Mouse (Mus musculus) mouse trophoblast stem cell (cell line): ENCODE measurements around the gene Cpne4.

Experiments used
- in situ Hi-C, 2 experiments: fragments of 300-500 bp; cut with MseI, MboI; formaldehyde crosslinking; loops; 2 replicates in 1 of 2; 3 replicates in 1 of 2; pipeline ENCODE4 v1.15.1; 2025

Gene Cpne4

GRCm38 (mm10) chr9:104676665-104677064, 129.6 kb downstream of the Cpne4 start:
- in situ Hi-C loops, result no loop called here

- in situ Hi-C loops, result no loop called here
Measured at GRCm38 (mm10) chr9:104678571-104678970, 131.5 kb downstream of the Cpne4 start.

- in situ Hi-C loops, result no loop called here
Measured at GRCm38 (mm10) chr9:104687051-104687450, 140.0 kb downstream of the Cpne4 start.

GRCm38 (mm10) chr9:104693145-104693544, 146.1 kb downstream of the Cpne4 start:
- in situ Hi-C loops, result no loop called here

GRCm38 (mm10) chr9:104710831-104711230, 163.7 kb downstream of the Cpne4 start:
- in situ Hi-C loops, result no loop called here

- in situ Hi-C loops, result no loop called here
Measured at GRCm38 (mm10) chr9:104725311-104725710, 178.2 kb downstream of the Cpne4 start.

GRCm38 (mm10) chr9:104742661-104743380, 195.7 kb downstream of the Cpne4 start:
- in situ Hi-C loops, result no loop called here

GRCm38 (mm10) chr9:104755519-104755918, 208.4 kb downstream of the Cpne4 start:
- in situ Hi-C loops, result no loop called here

GRCm38 (mm10) chr9:104760031-104760430, 212.9 kb downstream of the Cpne4 start:
- in situ Hi-C loops, result no loop called here

GRCm38 (mm10) chr9:104776198-104776815, 229.2 kb downstream of the Cpne4 start:
- in situ Hi-C loops, result no loop called here

- in situ Hi-C loops, result no loop called here
Measured at GRCm38 (mm10) chr9:104777135-104777534, 230.0 kb downstream of the Cpne4 start.

GRCm38 (mm10) chr9:104777780-104778179, 230.7 kb downstream of the Cpne4 start:
- in situ Hi-C loops, result no loop called here

- in situ Hi-C loops, result no loop called here
Measured at GRCm38 (mm10) chr9:104796601-104797000, 249.5 kb downstream of the Cpne4 start.

GRCm38 (mm10) chr9:104804776-104805175, 257.7 kb downstream of the Cpne4 start:
- in situ Hi-C loops, result no loop called here

- in situ Hi-C loops, result no loop called here
Measured at GRCm38 (mm10) chr9:104814681-104815080, 267.6 kb downstream of the Cpne4 start.

- in situ Hi-C loops, result no loop called here
Measured at GRCm38 (mm10) chr9:104828646-104829045, 281.6 kb downstream of the Cpne4 start.

GRCm38 (mm10) chr9:104832934-104833539, 286.0 kb downstream of the Cpne4 start:
- in situ Hi-C loops, result no loop called here

- in situ Hi-C loops, result no loop called here
Measured at GRCm38 (mm10) chr9:104837931-104838330, 290.8 kb downstream of the Cpne4 start.

GRCm38 (mm10) chr9:104841278-104841677, 294.2 kb downstream of the Cpne4 start:
- in situ Hi-C loops, result no loop called here

GRCm38 (mm10) chr9:104845226-104845930, 298.3 kb downstream of the Cpne4 start:
- in situ Hi-C loops, result no loop called here

GRCm38 (mm10) chr9:104853701-104854100, 306.6 kb downstream of the Cpne4 start:
- in situ Hi-C loops, result no loop called here

GRCm38 (mm10) chr9:104854245-104854921, 307.3 kb downstream of the Cpne4 start:
- in situ Hi-C loops, result no loop called here
